Mouse (Mus musculus): ENCODE data around the gene Gch1. TPM values are rescaled to one million over a fixed set of nuclear protein-coding genes. Genes with fewer than 3 reads are reported as not detected.

Gch1 gene
- total RNA-seq, 2 experiments from 2014 or later: 1.6 to 1.9 TPM

Other genes starting within 250 kb of the Gch1 start
- 1 to 10 TPM; 3.4 to 5.9 TPM for gene Wdhd1, start 87.4 kb upstream of the Gch1 start, total RNA-seq (2021)
- gene Socs4, start 87.5 kb upstream of the Gch1 start, total RNA-seq (2021): 10 to 100 TPM in 1 of 2 experiments, 1 to 10 TPM in 1; 8.7 to 10.8 TPM
- 10 to 100 TPM; 39.2 to 50.4 TPM for gene Mapk1ip1l, start 108.9 kb upstream of the Gch1 start, total RNA-seq (2021)
- 1 to 10 TPM; 6.2 to 9.6 TPM for gene Lgals3, start 178.3 kb upstream of the Gch1 start, total RNA-seq (2021)
- gene Dlgap5, start 229.0 kb upstream of the Gch1 start, total RNA-seq (2021): 10 to 100 TPM in 1 of 2 experiments, 1 to 10 TPM in 1; 5.0 to 10.0 TPM